Mouse (Mus musculus): Measurements from ENCODE around the gene Brap.

Brap gene

DNA sequence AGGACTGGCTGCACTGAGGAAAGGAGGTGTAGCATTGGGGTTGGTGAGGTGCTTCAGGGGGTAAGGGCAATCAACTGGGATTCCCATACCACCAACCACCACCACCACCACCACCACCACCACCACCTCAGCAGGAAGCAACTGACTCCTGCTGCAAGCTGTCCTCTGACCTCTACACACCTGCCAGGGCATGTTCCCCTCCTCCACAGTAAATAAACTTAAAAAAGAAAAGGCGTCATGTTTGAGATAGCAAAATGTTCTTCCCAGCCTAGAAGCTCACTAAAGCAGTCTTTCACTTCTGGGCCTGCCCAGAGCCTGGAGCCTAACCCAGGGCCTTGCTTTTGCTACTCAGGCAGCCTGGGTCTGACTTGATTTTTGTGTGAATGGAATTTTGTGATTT lies 54.0 kb downstream of the Brap start:
- no peak for DNase-seq (ENCODE audit: low read depth in 2 of 2, low spot score in 2 of 2)

DNA sequence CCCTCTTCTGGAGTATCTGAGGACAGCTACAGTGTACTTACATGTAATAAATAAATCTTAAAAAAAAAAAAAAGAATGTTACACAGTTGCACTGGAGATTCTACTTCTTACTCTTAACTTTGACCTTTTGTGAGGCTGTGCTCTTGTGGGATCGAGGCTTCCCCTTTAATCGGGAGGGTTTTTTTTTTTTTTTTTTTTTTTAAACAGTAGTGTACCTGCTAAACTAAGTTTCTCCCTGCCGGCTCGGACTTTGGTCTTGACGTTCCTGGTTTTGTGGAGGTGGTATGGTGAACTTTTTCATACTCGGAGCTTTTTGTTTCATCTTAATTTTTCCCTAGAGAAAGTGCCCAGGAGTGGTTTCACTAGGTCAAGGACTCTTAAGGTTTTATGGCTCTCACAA lies 54.6 kb downstream of the Brap start:
- no peak for DNase-seq (ENCODE audit: low read depth in 2 of 2, low spot score in 2 of 2)

DNA sequence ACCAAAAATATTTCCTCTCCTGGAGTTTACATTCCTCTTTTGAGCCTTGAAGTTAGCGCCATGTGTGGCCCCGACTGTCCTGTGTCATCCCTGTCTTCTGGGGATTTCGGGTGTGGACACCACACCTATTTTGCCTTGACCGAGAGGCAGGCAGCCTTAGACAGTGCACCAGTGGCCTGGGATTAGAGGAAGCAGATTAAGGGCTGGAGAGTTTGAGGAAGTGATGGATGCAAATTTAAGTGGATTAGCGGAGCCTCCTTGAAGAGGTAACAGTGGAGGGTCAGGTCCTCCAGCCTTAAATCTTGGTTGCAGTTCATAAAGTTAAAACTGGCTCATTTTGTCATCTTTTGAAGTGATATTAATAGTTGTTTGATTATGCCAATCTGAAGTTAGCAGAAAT lies 58.1 kb downstream of the Brap start:
- no peak for DNase-seq (ENCODE audit: low read depth in 2 of 2, low spot score in 2 of 2)

DNA sequence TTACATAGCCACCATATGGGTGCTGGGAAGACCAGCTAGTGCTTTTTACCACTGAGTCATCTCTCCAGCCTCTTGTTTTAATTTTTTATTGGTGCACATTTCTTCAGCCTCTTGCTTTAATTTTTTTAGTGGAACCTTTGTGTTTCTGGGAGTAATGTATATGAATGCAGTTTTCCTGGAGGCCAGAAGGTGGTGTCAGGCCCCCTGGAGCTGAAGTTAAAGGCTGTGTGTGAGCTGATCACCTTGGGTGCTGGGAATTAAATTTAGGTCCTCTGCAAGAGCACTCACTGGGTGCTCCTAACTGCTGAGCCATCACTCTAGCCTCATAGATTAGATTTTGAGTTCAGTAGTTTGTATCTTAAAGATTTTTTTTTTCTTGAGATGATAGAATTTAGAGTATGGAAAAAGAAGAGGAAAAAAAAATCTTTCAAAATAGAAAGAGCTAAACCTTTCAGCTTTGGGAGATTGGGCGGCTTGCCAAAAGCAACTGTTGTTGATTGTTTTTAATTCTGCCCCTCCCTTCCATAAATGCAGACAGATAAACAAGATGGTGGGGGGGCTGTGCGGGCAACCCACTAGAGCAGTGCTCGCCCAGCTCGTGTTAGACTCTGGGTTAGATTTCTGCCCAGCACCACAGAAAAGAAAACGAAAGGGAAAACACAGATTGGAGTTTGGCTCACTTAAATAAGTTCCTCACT lies 60.7 kb downstream of the Brap start:
- no peak for DNase-seq (ENCODE audit: low read depth in 2 of 2, low spot score in 2 of 2)

DNA sequence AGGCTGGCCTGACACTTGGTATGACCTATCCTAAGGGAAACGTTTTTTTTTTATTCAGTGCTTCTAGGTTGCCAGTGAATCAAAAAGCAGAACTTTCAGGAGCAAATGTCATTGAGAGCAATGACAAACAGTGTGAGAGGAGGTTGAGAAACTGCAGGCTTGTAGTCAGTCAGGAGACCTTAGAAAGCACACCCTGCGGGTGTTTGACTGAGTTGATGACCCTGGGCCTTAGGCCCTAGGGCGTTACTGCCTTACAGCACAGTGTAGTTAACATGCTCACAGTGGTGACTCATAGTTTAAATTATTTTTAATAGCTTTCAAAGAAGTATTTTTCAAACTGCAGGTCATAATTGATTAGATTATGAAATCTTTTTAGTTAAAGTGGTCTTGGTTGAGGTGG lies 61.5 kb downstream of the Brap start:
- no peak for DNase-seq (ENCODE audit: low read depth in 2 of 2, low spot score in 2 of 2)

DNA sequence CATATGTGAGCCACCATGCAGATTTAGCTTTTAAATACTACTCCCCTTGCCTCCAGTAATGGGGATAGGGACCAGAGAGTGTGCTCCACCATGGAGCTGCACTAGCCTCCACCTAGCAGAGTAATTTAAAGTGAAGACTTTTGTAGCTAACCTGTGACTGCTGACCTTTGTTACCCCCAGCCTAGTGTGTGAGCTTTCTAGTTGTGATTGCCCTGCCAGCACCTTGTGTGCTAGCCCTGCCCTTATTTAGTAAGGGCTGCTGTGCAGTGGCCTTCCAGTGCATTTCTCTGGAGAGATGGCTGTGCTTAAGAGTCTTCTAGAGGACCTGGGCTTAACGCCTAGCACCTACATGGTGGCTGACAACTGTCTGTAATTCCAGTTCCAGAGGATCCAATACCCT lies 64.3 kb downstream of the Brap start:
- DNase-seq (ENCODE audit: low read depth in 2 of 2, low spot score in 2 of 2) = no peak

DNA sequence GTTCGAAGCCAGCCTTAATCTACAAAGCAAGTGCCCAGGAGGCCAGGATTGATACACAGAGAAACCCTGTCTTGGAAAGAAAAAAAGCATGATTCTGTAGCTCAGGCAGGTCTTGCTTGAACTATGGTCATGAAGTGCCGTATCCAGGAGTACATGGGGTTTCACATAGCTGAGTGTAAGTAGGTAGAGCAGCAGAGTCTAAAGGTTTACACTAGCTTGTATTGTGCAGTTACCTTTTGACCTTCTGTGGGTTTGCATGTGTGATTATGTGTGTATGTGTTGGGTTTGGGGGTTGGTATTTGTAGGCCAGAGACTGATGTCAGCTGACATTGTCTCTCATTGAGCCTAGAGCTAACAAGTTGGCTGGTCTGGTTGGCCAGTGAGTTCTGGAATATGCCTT lies 69.7 kb downstream of the Brap start:
- DNase-seq (ENCODE audit: low read depth in 2 of 2, low spot score in 2 of 2) = no peak

DNA sequence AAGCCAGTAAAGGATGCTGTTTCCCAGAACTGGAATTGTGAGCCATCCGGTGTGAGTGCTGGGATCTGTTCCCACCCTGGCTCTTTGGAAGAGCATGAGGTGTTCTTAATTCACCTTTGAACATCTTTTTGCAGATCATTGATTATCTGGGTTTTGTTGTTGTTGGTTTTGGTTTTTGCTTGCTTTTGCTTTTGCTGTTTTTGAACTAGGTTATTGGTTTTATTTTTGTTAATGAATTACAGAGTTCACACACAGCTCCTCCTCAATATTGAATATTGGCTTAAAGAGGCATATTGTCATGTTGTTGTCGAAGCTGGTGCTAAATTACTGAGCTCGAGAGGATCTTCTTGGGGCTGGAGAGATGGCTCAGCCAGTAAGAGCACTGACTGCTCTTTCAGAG lies 76.3 kb downstream of the Brap start:
- DNase-seq (ENCODE audit: low read depth in 2 of 2, low spot score in 2 of 2) = no peak

All from CD8-positive naive resting alpha-beta T cell, adult 2 months (primary cell).